Mouse (Mus musculus) kidney, embryonic 15.5 days (tissue): ENCODE measurements around the gene Ttc34. TPM values are rescaled to one million over a fixed set of nuclear protein-coding genes. Genes with fewer than 3 reads are reported as not detected.

Experiments
- ATAC-seq: fragments of 200-750 bp; cut with Nextera tagmentation; replicated peaks from 2 replicates; pipeline ENCODE4 v1.8.0; 2017; ENCODE audit warnings: moderate TSS enrichment; ENCODE audit not compliant: low FRiP score
- H3K27ac ChIP-seq: fragments of 300-500 bp; sonication (generic); 2 replicates; pipeline ENCODE4 v1.5.1; 2015; ENCODE audit warnings: mild to moderate bottlenecking, inconsistent platforms
- H3K27me3 ChIP-seq: fragments of 300-500 bp; sonication (generic); 2 replicates; pipeline ENCODE4 v1.6.1; 2015; ENCODE audit warnings: inconsistent platforms
- H3K36me3 ChIP-seq: fragments of 300-500 bp; sonication (generic); 2 replicates; pipeline ENCODE4 v1.6.1; 2015; ENCODE audit warnings: inconsistent platforms
- H3K4me1 ChIP-seq: fragments of 300-500 bp; sonication (generic); 2 replicates; pipeline ENCODE4 v1.6.1; 2015; ENCODE audit warnings: inconsistent platforms
- H3K4me2 ChIP-seq: fragments of 300-500 bp; sonication (generic); 2 replicates; pipeline ENCODE4 v1.6.1; 2015; ENCODE audit warnings: moderate library complexity, mild to moderate bottlenecking, inconsistent platforms
- H3K4me3 ChIP-seq: fragments of 300-500 bp; sonication (generic); replicated peaks from 2 replicates; pipeline ENCODE4 v1.5.1; 2015; ENCODE audit warnings: mild to moderate bottlenecking, inconsistent platforms
- H3K9ac ChIP-seq: fragments of 300-500 bp; sonication (generic); 2 replicates; pipeline ENCODE4 v1.6.1; 2015; ENCODE audit warnings: mild to moderate bottlenecking, inconsistent platforms
- H3K9me3 ChIP-seq: fragments of 300-500 bp; sonication (generic); replicated peaks from 2 replicates; pipeline ENCODE4 v1.6.1; 2016; ENCODE audit warnings: inconsistent platforms
- WGBS: fragments of 180-500 bp; shearing (Covaris S2); methylation state at CpG from one replicate; pipeline ENCODE4 v1.1.7; 2015; ENCODE audit warnings: mixed read lengths; 5-methylcytosine and 5-hydroxymethylcytosine counted together
- polyA plus RNA-seq: library from polyadenylated mRNA; unstranded; fragments of >200 nt; fragmentation: Nextera tagmentation; extraction: Ambion mirVana; gene quantifications from 2 replicates; pipeline ENCODE4 v1.2.1, GENCODE M21; 2015

Ttc34 gene
- polyA plus RNA-seq, 1 experiment from 2014 or later = 0.99 TPM

GRCm38 (mm10) chr4:154861967-154862366 is 24.7 kb downstream of the Ttc34 start:
- H3K27me3 ChIP-seq = peaks cover 26% of the 10 kb centered on the region
- H3K4me1 ChIP-seq = peaks cover 16% of the 10 kb centered on the region
- H3K9ac ChIP-seq = no peak overlapping the region
- no peaks in the 10 kb centered on the region for H3K36me3 ChIP-seq
- ATAC-seq = no peak
- no peaks in the 10 kb centered on the region for H3K9me3 ChIP-seq
- WGBS = 76% methylated on average over 5 of the region's 5 CpGs
- H3K27ac ChIP-seq = no peak overlapping the region
- no peak overlapping the region for H3K4me2 ChIP-seq
- H3K4me3 ChIP-seq = no peak overlapping the region

- Histone ChIP-seq H3K9ac (no peak overlapping the region), H3K4me3 (no peak overlapping the region), H3K27ac (peak overlapping the region; percentile 79; the same call in 1 of the 2 replicates), H3K9me3 (no peaks in the 10 kb centered on the region), H3K36me3 (no peaks in the 10 kb centered on the region), H3K27me3 (0 out of 2 replicates have a peak, but pooled peaks cover 11% of the 10 kb centered on the region), H3K4me1 (peaks cover 16% of the 10 kb centered on the region), H3K4me2 (no peak overlapping the region)
- no peak for ATAC-seq
- 84% methylated on average over 3 of the region's 3 CpGs for WGBS
Measured at GRCm38 (mm10) chr4:154863436-154863935, 26.2 kb downstream of the Ttc34 start.

- peak overlapping the region; percentile 65 for H3K4me2 ChIP-seq
- under 1% methylated on average over 18 of the region's 18 CpGs for WGBS
- no peaks in the 10 kb centered on the region for H3K36me3 ChIP-seq
- H3K27ac ChIP-seq = peak overlapping the region; percentile 79
- ATAC-seq = peak; percentile 93
- peak overlapping the region; percentile 51; the same call in 1 of the 2 replicates for H3K9ac ChIP-seq
- H3K4me1 ChIP-seq = peaks cover 16% of the 10 kb centered on the region
- peak overlapping the region; percentile 44 for H3K4me3 ChIP-seq
- no peaks in the 10 kb centered on the region for H3K9me3 ChIP-seq
- H3K27me3 ChIP-seq = 0 out of 2 replicates have a peak, but pooled peaks cover 5% of the 10 kb centered on the region
Measured at GRCm38 (mm10) chr4:154864271-154864771, 27.1 kb downstream of the Ttc34 start.

- H3K27me3 ChIP-seq = 0 out of 2 replicates have a peak, but pooled peaks cover 4% of the 10 kb centered on the region
- H3K27ac ChIP-seq = peak overlapping the region; percentile 79
- peaks cover 16% of the 10 kb centered on the region for H3K4me1 ChIP-seq
- peak overlapping the region; percentile 65 for H3K4me2 ChIP-seq
- H3K4me3 ChIP-seq = no peak overlapping the region
- 0 out of 2 replicates have a peak overlapping the region, but pooled peaks have one; percentile 51 for H3K9ac ChIP-seq
- ATAC-seq = no peak
- 82% methylated on average over 18 of the region's 18 CpGs for WGBS
- no peaks in the 10 kb centered on the region for H3K36me3 ChIP-seq
- H3K9me3 ChIP-seq = no peaks in the 10 kb centered on the region
Measured at GRCm38 (mm10) chr4:154864961-154865760, 27.9 kb downstream of the Ttc34 start.

- 85% methylated on average over 5 of the region's 5 CpGs for WGBS
Measured at GRCm38 (mm10) chr4:154866391-154866790, 29.1 kb downstream of the Ttc34 start.

GRCm38 (mm10) chr4:154867257-154867656 is 30.0 kb downstream of the Ttc34 start:
- no peak overlapping the region for H3K27ac ChIP-seq
- WGBS = 83% methylated on average over 6 of the region's 6 CpGs
- H3K4me1 ChIP-seq = peaks cover 24% of the 10 kb centered on the region
- ATAC-seq = no peak
- H3K9me3 ChIP-seq = no peaks in the 10 kb centered on the region
- no peak overlapping the region for H3K9ac ChIP-seq
- no peak overlapping the region for H3K4me2 ChIP-seq
- 0 out of 2 replicates have a peak, but pooled peaks cover 16% of the 10 kb centered on the region for H3K27me3 ChIP-seq
- no peaks in the 10 kb centered on the region for H3K36me3 ChIP-seq
- no peak overlapping the region for H3K4me3 ChIP-seq

More at GRCm38 (mm10) chr4:154866391-154866790, 29.1 kb downstream of the Ttc34 start:
- ATAC-seq = no peak
- Histone ChIP-seq H3K36me3 (no peaks in the 10 kb centered on the region), H3K27me3 (0 out of 2 replicates have a peak, but pooled peaks cover 12% of the 10 kb centered on the region), H3K4me3 (no peak overlapping the region), H3K9me3 (no peaks in the 10 kb centered on the region), H3K4me2 (no peak overlapping the region), H3K27ac (no peak overlapping the region), H3K9ac (no peak overlapping the region), H3K4me1 (peaks cover 16% of the 10 kb centered on the region)

GRCm38 (mm10) chr4:154869440-154869839 is 32.2 kb downstream of the Ttc34 start, which contains the start of gene Mmel1:
Gene Mmel1, plus strand, starts transcription at chr4:154869585.
- 81% methylated on average over 7 of the region's 7 CpGs for WGBS
- no peak within 1 kb of the TSS for H3K4me2 ChIP-seq

GRCm38 (mm10) chr4:154870721-154871120 is 33.5 kb downstream of the Ttc34 start:
- no peak for ATAC-seq
- H3K27ac ChIP-seq = no peak overlapping the region
- no peak overlapping the region for H3K9ac ChIP-seq
- H3K27me3 ChIP-seq = 0 out of 2 replicates have a peak, but pooled peaks cover 24% of the 10 kb centered on the region
- H3K36me3 ChIP-seq = no peaks in the 10 kb centered on the region
- H3K4me3 ChIP-seq = no peak overlapping the region
- peaks cover 9% of the 10 kb centered on the region; the same call in 1 of the 2 replicates for H3K4me1 ChIP-seq
- 88% methylated on average over 4 of the region's 4 CpGs for WGBS
- no peaks in the 10 kb centered on the region for H3K9me3 ChIP-seq
- H3K4me2 ChIP-seq = no peak overlapping the region

More at GRCm38 (mm10) chr4:154869440-154869839, 32.2 kb downstream of the Ttc34 start, which contains the start of gene Mmel1:
- ATAC-seq = no peak
- Histone ChIP-seq H3K36me3 (no peaks in the 10 kb centered on the region), H3K27ac (no peak within 1 kb of the TSS), H3K27me3 (0 out of 2 replicates have a peak, but pooled peaks cover 22% of the 10 kb centered on the region), H3K4me3 (no peak within 1 kb of the TSS), H3K9ac (no peak within 1 kb of the TSS), H3K9me3 (no peaks in the 10 kb centered on the region), H3K4me1 (peaks cover 18% of the 10 kb centered on the region)

- H3K27me3 ChIP-seq = peaks cover 27% of the 10 kb centered on the region; the same call in 1 of the 2 replicates
- 0 out of 2 replicates have a peak overlapping the region, but pooled peaks have one; percentile 20 for H3K4me3 ChIP-seq
- H3K9me3 ChIP-seq = no peaks in the 10 kb centered on the region
- H3K36me3 ChIP-seq = no peaks in the 10 kb centered on the region
- H3K27ac ChIP-seq = no peak overlapping the region
- H3K9ac ChIP-seq = no peak overlapping the region
- peak overlapping the region; percentile 47 for H3K4me2 ChIP-seq
- 5% methylated on average over 13 of the region's 13 CpGs for WGBS
- peaks cover 9% of the 10 kb centered on the region; the same call in 1 of the 2 replicates for H3K4me1 ChIP-seq
- peak; percentile 76 for ATAC-seq
Measured at GRCm38 (mm10) chr4:154871757-154872251, 34.5 kb downstream of the Ttc34 start.

- Histone ChIP-seq H3K9ac (no peak overlapping the region), H3K4me2 (no peak overlapping the region), H3K27ac (no peak overlapping the region), H3K27me3 (peaks cover 30% of the 10 kb centered on the region; the same call in 1 of the 2 replicates), H3K36me3 (no peaks in the 10 kb centered on the region), H3K4me3 (no peak overlapping the region), H3K9me3 (no peaks in the 10 kb centered on the region), H3K4me1 (peaks cover 10% of the 10 kb centered on the region)
- ATAC-seq = no peak
- 73% methylated on average over 6 of the region's 6 CpGs for WGBS
Measured at GRCm38 (mm10) chr4:154873186-154873585, 35.9 kb downstream of the Ttc34 start.

GRCm38 (mm10) chr4:154877864-154878548 is 40.7 kb downstream of the Ttc34 start:
- peak overlapping the region; percentile 39 for H3K4me3 ChIP-seq
- peak overlapping the region; percentile 50 for H3K9ac ChIP-seq
- H3K36me3 ChIP-seq = no peaks in the 10 kb centered on the region
- ATAC-seq = peak; percentile 95
- peak overlapping the region; percentile 76 for H3K27ac ChIP-seq
- 11% methylated on average over 18 of the region's 18 CpGs for WGBS
- H3K4me1 ChIP-seq = peaks cover 8% of the 10 kb centered on the region
- peaks cover 19% of the 10 kb centered on the region for H3K27me3 ChIP-seq
- H3K9me3 ChIP-seq = no peaks in the 10 kb centered on the region
- peak overlapping the region; percentile 64 for H3K4me2 ChIP-seq
